Mouse (Mus musculus) brain, embryonic 14.5 days (tissue): ENCODE results near the gene P2rx4. TPM values are rescaled to one million over a fixed set of nuclear protein-coding genes. Genes with fewer than 3 reads are reported as not detected.
"Not testable (repeated sequence)": the region's sequence is repeated elsewhere in the genome, so short reads cannot be mapped to it uniquely, and the experiment has no call there.

Experiments used
- DNase-seq: peaks from one replicate; pipeline ENCODE4 v3.0.0-alpha.2; 2011; ENCODE audit warnings: low read depth
- CTCF ChIP-seq: fragments of 200-500 bp; IDR thresholded peaks from 2 replicates; pipeline ENCODE4 v1.5.1; 2012; ENCODE audit warnings: inconsistent platforms, mild to moderate bottlenecking, moderate library complexity, borderline replicate concordance; ENCODE audit not compliant: insufficient read depth, insufficient read length; ENCODE audit errors: extremely low read depth
- POLR2A ChIP-seq: fragments of 200-500 bp; IDR thresholded peaks from 2 replicates; pipeline ENCODE4 v1.6.1; 2012; ENCODE audit warnings: mild to moderate bottlenecking, inconsistent platforms, borderline replicate concordance; ENCODE audit not compliant: poor library complexity, insufficient read depth, insufficient read length, severe bottlenecking; ENCODE audit errors: extremely low read depth
- polyA plus RNA-seq: library from polyadenylated mRNA; depleted of rRNA; stranded (reverse); fragments of >200 nt; gene quantifications from 2 replicates; pipeline ENCODE4 v1.2.3, GENCODE M21; 2012; rRNA removed

P2rx4 gene
- polyA plus RNA-seq = 9.7 and 13.1 TPM in 2 replicates

GRCm38 (mm10) chr5:122707276-122708181, at the start of gene P2rx4:
Gene P2rx4 (plus strand): TSS chr5:122707544.
- DNase-seq = peak; percentile 90
- TF ChIP-seq CTCF (no peak), POLR2A (peak; percentile 65)

GRCm38 (mm10) chr5:122662501-122662900, 44.8 kb upstream of the P2rx4 start:
- TF ChIP-seq CTCF = no peak
- TF ChIP-seq POLR2A = no peak
- DNase-seq = no peak

DNA sequence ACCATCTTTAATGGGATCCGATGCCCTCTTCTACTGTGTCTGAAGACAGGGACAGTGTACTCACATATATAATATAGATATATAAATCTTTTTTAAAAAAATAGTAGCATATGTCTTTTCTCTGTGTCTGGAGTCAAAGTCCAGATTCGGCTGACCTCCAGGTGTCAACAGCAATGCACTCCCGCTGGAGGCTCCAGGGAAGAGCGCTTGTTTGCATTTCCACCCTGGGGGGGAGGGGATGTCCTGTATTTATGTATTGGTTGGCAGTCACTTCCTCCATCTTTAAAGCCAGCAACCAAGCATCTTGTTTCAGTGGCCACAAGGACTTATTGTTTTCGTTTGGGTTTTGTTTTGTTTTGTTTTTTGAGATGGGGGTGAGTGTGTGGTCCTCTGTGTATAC, 42.3 kb upstream of the P2rx4 start:
- no peak for DNase-seq
- TF ChIP-seq POLR2A (no peak), CTCF (no peak)

DNA sequence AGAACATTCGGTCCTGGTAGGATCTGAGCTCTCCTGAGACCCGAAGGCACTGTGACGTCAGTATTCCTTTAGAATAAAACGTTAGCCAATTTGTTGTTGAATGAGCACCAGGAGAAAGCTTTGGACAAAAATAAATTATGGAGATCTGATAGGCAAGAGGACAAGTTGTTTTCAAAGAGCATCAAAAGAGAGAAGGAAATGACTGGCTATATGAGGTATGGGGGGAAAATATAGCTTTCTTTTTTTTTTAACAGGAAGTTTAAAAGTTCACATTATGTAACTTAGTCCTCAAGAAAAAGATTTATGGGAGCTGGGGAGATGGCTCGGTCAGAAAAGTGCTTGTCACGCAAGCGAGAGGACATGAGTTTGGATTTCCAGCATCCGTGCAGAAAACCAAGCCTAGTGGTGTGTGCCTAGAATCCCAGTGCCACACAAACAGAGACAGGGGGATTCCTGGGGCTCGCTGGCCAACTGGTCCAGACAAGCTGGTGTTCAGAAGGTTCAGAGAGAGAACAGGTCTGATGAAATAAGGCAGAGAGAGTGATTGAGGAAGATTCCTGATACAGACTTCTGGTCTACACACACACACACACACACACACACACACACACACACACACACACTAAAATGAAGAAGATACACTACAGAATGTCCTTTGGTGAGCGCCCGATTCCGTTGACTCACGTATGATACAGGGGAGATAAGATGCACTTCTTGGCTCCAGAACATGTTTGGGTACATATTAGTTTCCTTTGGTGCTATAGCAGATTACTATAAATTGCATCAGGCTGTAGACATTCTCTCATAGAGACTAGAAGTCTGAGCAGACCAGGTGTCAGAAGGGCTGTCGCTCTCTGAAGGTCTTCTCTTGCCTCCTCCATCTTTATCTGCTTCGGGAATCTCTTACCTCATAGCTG, 38.1 kb upstream of the P2rx4 start:
- no peak for DNase-seq
- no peak for TF ChIP-seq CTCF
- no peak for TF ChIP-seq POLR2A

GRCm38 (mm10) chr5:122671641-122672040, 35.7 kb upstream of the P2rx4 start:
- not testable (repeated sequence) for DNase-seq

- DNase-seq = no peak
- TF ChIP-seq POLR2A (no peak), CTCF (no peak)
Measured at GRCm38 (mm10) chr5:122672298-122672697, 35.0 kb upstream of the P2rx4 start.

- DNase-seq = no peak
- TF ChIP-seq CTCF (no peak), POLR2A (no peak)
Measured at GRCm38 (mm10) chr5:122676002-122676401, 31.3 kb upstream of the P2rx4 start.

GRCm38 (mm10) chr5:122677983-122678382, 29.4 kb upstream of the P2rx4 start:
- no peak for DNase-seq
- TF ChIP-seq CTCF = no peak
- no peak for TF ChIP-seq POLR2A

DNA sequence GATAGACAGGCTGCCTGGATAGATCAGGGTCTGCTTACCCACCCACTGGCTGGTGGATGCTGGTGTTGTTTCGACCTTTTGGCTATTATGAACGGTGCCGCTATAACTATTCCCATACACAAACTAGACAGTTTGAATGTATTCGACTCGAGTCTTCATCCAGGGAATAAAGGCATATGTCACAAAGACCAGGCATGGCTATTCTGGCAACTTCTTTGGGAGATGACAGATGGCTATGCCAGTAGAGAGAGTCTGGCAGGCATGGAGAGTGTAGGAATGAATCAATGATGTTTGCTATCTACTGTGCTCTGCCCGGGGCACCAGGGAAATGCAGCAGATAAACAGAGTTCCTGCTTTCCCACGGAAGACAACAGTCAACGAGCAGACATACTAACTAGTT, 27.5 kb upstream of the P2rx4 start:
- peak; percentile 13 for DNase-seq
- TF ChIP-seq CTCF (no peak), POLR2A (no peak)

- DNase-seq = no peak
- TF ChIP-seq CTCF = no peak
- TF ChIP-seq POLR2A = no peak
Measured at GRCm38 (mm10) chr5:122681276-122681675, 26.1 kb upstream of the P2rx4 start.

DNA sequence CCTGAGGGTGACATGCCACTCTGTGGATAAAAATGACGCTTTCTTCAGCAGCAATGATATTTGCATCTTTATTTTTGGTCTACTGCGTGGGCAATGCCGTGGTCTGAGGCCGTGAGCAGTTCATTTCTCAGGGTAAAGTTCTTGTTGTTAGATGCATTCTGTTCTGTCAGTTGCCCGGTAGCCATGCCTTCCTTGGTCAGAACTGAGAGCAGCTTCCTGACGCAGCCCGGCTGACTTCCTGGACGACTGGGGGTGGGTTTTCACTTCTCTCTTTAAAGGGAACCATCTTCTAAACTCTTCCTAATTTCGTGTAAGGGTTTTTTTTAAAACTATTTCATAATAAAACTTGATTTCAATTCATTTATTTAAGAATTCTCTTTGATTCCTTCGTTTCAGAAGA, 23.4 kb upstream of the P2rx4 start:
- no peak for TF ChIP-seq CTCF
- no peak for TF ChIP-seq POLR2A
- DNase-seq = no peak

DNA sequence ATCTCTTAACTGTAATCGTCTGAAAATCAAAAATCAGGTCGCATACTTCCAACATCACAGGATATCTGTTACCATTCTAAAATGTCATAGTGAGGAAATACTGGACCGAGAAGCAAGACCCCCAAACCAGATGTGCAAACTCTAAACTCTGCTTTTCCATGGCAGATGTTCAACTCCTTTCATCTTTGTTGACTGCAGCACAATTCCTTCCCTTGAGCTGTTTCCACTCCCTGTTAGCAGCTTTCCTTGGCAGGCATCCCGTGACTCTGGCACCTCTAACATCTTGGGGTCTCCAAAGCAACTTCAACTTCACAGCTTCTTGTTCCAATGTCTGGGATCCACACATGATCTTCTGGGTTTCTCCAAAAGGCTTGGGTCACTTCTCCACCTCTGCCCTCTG, 20.0 kb upstream of the P2rx4 start:
- TF ChIP-seq POLR2A (no peak), CTCF (no peak)
- no peak for DNase-seq

GRCm38 (mm10) chr5:122689153-122689552, 18.2 kb upstream of the P2rx4 start:
- TF ChIP-seq CTCF (no peak), POLR2A (no peak)
- no peak for DNase-seq
